Mouse (Mus musculus): Measurements from ENCODE around the gene Slc26a6. TPM values are rescaled to one million over a fixed set of nuclear protein-coding genes. Genes with fewer than 3 reads are reported as not detected.

Slc26a6 gene
- polyA plus RNA-seq, 1 experiment from 2014 or later = 70.8 TPM

DNA sequence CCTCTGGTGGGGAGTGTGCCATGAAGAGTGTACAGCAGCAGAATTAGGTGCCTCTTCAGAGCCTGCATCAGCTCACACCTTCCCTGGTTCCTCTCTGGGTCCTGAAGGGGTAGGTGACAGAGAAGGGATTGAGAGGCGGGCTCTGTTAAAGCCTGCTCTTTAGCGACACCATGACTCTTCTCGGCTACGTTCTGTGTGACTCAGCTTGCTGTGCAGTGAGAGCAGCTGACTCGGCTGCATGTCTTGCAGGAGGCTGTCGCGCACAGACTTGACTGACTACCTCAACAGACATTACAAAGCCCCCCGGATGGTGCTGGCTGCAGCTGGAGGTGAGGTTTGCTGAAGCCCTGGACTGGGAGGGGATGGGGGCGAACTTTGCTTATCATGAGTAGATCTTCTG, 92.0 kb downstream of the Slc26a6 start:
- Histone ChIP-seq H3K4me3 (ENCODE audit: low read depth, low read length) (no peak overlapping the region), H3K27me3 (replicated peaks; ENCODE audit: control insufficient read depth, insufficient read depth, low read length) (no peaks in the 10 kb centered on the region), H3K4me1 (replicated peaks; ENCODE audit: control insufficient read depth, insufficient read depth, low read length) (no peaks in the 10 kb centered on the region), H3K36me3 (ENCODE audit: control insufficient read depth, insufficient read depth) (peaks cover 91% of the 10 kb centered on the region), H3K4me2 (replicated peaks; ENCODE audit: low read depth) (no peak overlapping the region), H3K27ac (ENCODE audit: low read depth, low read length) (peak overlapping the region; percentile 5; the same call in 1 of the 2 replicates), H3K9me3 (ENCODE audit: control insufficient read depth) (no peaks in the 10 kb centered on the region), H3K9ac (ENCODE audit: low read depth, low read length) (no peak overlapping the region)
- TF ChIP-seq CTCF (IDR thresholded peaks at IDR 0.05; ENCODE audit: low read depth) = no peak
- WGBS = 73% methylated on average over 9 of the region's 9 CpGs
- no peak for ATAC-seq

- no peaks in the 10 kb centered on the region for H3K4me1 ChIP-seq (replicated peaks; ENCODE audit: control insufficient read depth, insufficient read depth, low read length)
- H3K36me3 ChIP-seq (ENCODE audit: control insufficient read depth, insufficient read depth) = peaks cover 92% of the 10 kb centered on the region
- no peak overlapping the region for H3K4me2 ChIP-seq (replicated peaks; ENCODE audit: low read depth)
- no peaks in the 10 kb centered on the region for H3K27me3 ChIP-seq (replicated peaks; ENCODE audit: control insufficient read depth, insufficient read depth, low read length)
- no peak for TF ChIP-seq CTCF (IDR thresholded peaks at IDR 0.05; ENCODE audit: low read depth)
- H3K9me3 ChIP-seq (ENCODE audit: control insufficient read depth) = no peaks in the 10 kb centered on the region
- WGBS = 83% methylated on average over 5 of the region's 5 CpGs
- H3K4me3 ChIP-seq (ENCODE audit: low read depth, low read length) = no peak overlapping the region
- ATAC-seq = no peak
- no peak overlapping the region for H3K27ac ChIP-seq (ENCODE audit: low read depth, low read length)
- no peak overlapping the region for H3K9ac ChIP-seq (ENCODE audit: low read depth, low read length)
These were observed 92.5 kb downstream of the Slc26a6 start for GRCm38 (mm10) chr9:108945608-108946007.

DNA sequence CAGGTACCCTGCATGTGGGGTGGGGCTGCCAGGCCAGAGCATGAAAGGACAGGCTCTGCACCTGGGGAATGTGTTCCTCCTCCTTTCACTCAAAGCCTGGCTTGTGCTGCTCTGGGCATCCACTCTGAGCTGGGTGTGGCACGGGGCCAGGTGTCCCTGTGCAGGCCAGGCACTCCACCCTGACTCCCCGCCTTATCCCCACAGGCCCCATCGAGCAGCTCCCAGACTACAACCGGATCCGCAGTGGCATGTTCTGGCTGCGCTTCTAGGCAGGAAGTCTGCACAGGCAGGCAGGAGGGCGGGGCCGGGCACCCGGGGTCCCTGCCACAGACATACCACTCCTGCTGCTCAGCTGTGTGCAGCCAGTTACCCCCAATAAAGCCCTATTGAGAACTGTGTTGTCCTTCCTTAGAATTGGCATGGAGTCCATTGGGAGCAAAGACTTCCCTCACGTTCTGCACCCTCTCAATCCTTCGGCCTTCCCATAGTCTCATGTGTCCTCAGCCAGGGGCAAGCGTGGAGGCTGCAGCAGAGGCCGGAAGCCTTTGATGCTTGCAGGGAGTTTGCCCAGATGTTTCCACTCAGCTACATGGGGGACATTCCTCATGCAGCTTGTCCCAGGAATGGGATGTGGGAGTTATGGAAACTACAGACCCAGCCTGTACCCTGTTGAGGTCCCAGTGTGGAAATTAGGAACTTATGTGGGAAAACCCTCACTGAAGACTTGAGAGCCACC, 96.3 kb downstream of the Slc26a6 start:
- Histone ChIP-seq H3K9ac (ENCODE audit: low read depth, low read length) (no peak overlapping the region), H3K27me3 (replicated peaks; ENCODE audit: control insufficient read depth, insufficient read depth, low read length) (0 out of 2 replicates have a peak, but pooled peaks cover 7% of the 10 kb centered on the region), H3K4me1 (replicated peaks; ENCODE audit: control insufficient read depth, insufficient read depth, low read length) (no peaks in the 10 kb centered on the region), H3K4me2 (replicated peaks; ENCODE audit: low read depth) (no peak overlapping the region), H3K36me3 (ENCODE audit: control insufficient read depth, insufficient read depth) (peaks cover 65% of the 10 kb centered on the region), H3K27ac (ENCODE audit: low read depth, low read length) (no peak overlapping the region; the same call in 1 of the 2 replicates), H3K4me3 (ENCODE audit: low read depth, low read length) (no peak overlapping the region), H3K9me3 (ENCODE audit: control insufficient read depth) (no peaks in the 10 kb centered on the region)
- no peak for TF ChIP-seq CTCF (IDR thresholded peaks at IDR 0.05; ENCODE audit: low read depth)
- peak; percentile 46 for ATAC-seq
- WGBS = 62% methylated on average over 13 of the region's 13 CpGs

DNA sequence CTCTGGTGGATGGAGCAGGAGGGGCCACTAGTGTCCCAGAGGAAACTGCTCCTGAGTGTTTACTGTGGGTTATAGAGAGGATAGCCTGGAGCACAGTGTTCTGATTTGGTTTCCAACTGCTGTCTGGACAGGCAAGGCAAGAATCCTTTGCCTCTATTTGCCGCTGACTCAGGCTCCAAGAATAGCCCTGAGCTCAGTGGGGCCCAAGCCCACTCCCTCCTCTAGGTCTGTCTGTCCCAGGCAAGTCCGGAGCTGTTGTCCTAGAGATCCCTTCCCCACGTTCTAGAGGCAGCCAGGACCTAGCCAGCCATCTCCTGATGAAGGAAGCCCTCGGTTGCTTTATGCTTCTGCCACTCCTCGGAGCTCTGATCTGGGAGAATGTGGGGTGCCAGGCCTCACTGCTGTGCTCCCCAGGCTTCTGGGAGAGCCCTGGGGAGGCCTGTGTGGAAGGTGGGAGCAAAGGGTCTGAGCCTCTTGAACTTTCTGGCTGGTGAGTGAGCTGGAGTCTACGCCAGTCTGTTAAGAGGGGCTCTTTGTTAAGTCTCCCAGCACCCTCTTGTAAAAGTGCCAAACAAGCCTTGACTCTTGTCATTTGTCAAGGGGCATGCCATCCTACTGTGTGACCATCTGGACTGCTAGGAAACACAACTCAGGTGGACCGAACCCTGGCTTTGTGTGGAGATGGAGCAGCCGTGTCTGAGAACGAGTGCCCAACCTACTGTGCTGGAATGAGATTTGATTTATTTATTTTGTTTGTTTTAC, 97.1 kb downstream of the Slc26a6 start:
- 0 out of 2 replicates have a peak, but pooled peaks cover 7% of the 10 kb centered on the region for H3K27me3 ChIP-seq (replicated peaks; ENCODE audit: control insufficient read depth, insufficient read depth, low read length)
- WGBS = 87% methylated on average over 9 of the region's 9 CpGs
- no peak overlapping the region for H3K9ac ChIP-seq (ENCODE audit: low read depth, low read length)
- no peak for ATAC-seq
- H3K27ac ChIP-seq (ENCODE audit: low read depth, low read length) = no peak overlapping the region
- TF ChIP-seq CTCF (IDR thresholded peaks at IDR 0.05; ENCODE audit: low read depth) = no peak
- no peak overlapping the region for H3K4me3 ChIP-seq (ENCODE audit: low read depth, low read length)
- no peaks in the 10 kb centered on the region for H3K9me3 ChIP-seq (ENCODE audit: control insufficient read depth)
- no peaks in the 10 kb centered on the region for H3K4me1 ChIP-seq (replicated peaks; ENCODE audit: control insufficient read depth, insufficient read depth, low read length)
- H3K36me3 ChIP-seq (ENCODE audit: control insufficient read depth, insufficient read depth) = peaks cover 58% of the 10 kb centered on the region
- no peak overlapping the region for H3K4me2 ChIP-seq (replicated peaks; ENCODE audit: low read depth)

GRCm38 (mm10) chr9:108953081-108953636, 100.1 kb downstream of the Slc26a6 start, which contains the start of gene Col7a1:
TSS of gene Col7a1 (plus strand) at chr9:108953586.
- no peak for TF ChIP-seq CTCF (IDR thresholded peaks at IDR 0.05; ENCODE audit: low read depth)
- Histone ChIP-seq H3K9me3 (ENCODE audit: control insufficient read depth) (no peaks in the 10 kb centered on the region), H3K4me3 (ENCODE audit: low read depth, low read length) (peak within 1 kb of the TSS; percentile 1; the same call in 1 of the 2 replicates), H3K4me1 (replicated peaks; ENCODE audit: control insufficient read depth, insufficient read depth, low read length) (no peaks in the 10 kb centered on the region), H3K27me3 (replicated peaks; ENCODE audit: control insufficient read depth, insufficient read depth, low read length) (0 out of 2 replicates have a peak, but pooled peaks cover 7% of the 10 kb centered on the region), H3K4me2 (replicated peaks; ENCODE audit: low read depth) (peak within 1 kb of the TSS; percentile 32), H3K9ac (ENCODE audit: low read depth, low read length) (no peak within 1 kb of the TSS), H3K36me3 (ENCODE audit: control insufficient read depth, insufficient read depth) (peaks cover 28% of the 10 kb centered on the region), H3K27ac (ENCODE audit: low read depth, low read length) (no peak within 1 kb of the TSS)
- ATAC-seq = no peak
- WGBS = 10% methylated on average over 15 of the region's 15 CpGs

GRCm38 (mm10) chr9:108955241-108955640, 102.2 kb downstream of the Slc26a6 start:
- Histone ChIP-seq H3K27ac (ENCODE audit: low read depth, low read length) (no peak overlapping the region), H3K4me1 (replicated peaks; ENCODE audit: control insufficient read depth, insufficient read depth, low read length) (no peaks in the 10 kb centered on the region), H3K9me3 (ENCODE audit: control insufficient read depth) (no peaks in the 10 kb centered on the region), H3K36me3 (ENCODE audit: control insufficient read depth, insufficient read depth) (peaks cover 7% of the 10 kb centered on the region), H3K4me3 (ENCODE audit: low read depth, low read length) (no peak overlapping the region), H3K4me2 (replicated peaks; ENCODE audit: low read depth) (no peak overlapping the region), H3K9ac (ENCODE audit: low read depth, low read length) (no peak overlapping the region), H3K27me3 (replicated peaks; ENCODE audit: control insufficient read depth, insufficient read depth, low read length) (0 out of 2 replicates have a peak, but pooled peaks cover 7% of the 10 kb centered on the region)
- no peak for TF ChIP-seq CTCF (IDR thresholded peaks at IDR 0.05; ENCODE audit: low read depth)
- WGBS = 92% methylated on average over 11 of the region's 11 CpGs
- no peak for ATAC-seq

All from intestine, postnatal 0 days (tissue).